In the genomic region with DNA sequence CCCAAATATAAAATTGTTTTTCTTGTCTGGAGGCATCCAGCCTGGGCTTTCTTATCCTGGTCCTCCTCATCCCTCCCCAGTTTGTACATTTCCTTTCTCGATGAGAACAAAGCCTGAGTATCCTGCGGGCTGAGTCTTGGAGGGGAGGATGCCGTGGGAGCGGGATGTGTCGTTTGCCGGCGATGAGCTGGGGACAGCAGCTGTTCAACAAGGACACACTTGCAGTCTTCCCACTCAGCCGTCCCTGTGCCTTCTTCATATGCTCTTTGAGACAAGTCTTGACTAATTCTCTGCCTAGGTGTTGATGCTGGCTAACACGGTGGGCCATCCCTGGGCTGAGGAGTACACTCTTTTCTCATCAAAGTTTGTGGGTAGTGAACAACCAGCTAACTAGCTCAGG, we compare ENCODE assay signal across 16 mouse cellular contexts. TPM values are rescaled to one million over a fixed set of nuclear protein-coding genes. Genes with fewer than 3 reads are reported as not detected.
DNase-seq lines count a peak whose midpoint lies in the region; ATAC-seq and TF ChIP-seq lines count a peak whose summit lies in the region.
"Had no signal": no experiment of that assay in that cellular context is flagged by ENCODE, and none has a peak within 500 bp of the region (broad histone marks: within the 10 kb centered on the region; RNA-seq: fewer than 3 reads in every experiment).

No protein-coding gene starts in this region.

- no peaks in the 10 kb centered on the region for H3K36me3 ChIP-seq in kidney, embryonic 16.5 days (ENCODE audit: insufficient read depth, low read length)
- no peaks in the 10 kb centered on the region for H3K36me3 ChIP-seq in liver, postnatal 0 days (replicated peaks; ENCODE audit: insufficient read depth, low read length)
- H3K36me3 ChIP-seq: hindbrain, embryonic 15.5 days; limb, embryonic 15.5 days; midbrain, embryonic 12.5 days; stomach, embryonic 15.5 days had no signal

- intact Hi-C loops in left cerebral cortex, postnatal 25 days (cut with DNase I) = loop anchor here (2.0 kb wide), 1 partner anchor 44 kb away; no protein-coding TSS in a partner anchor
- intact Hi-C loops in heart, postnatal 36 days (cut with DNase I) = no loop called here

- H3K9ac ChIP-seq in kidney, embryonic 16.5 days (replicated peaks; ENCODE audit: low read length) = no peak overlapping the region
- no peak overlapping the region for H3K9ac ChIP-seq in liver, postnatal 0 days (replicated peaks)
- H3K9ac ChIP-seq: hindbrain, embryonic 15.5 days; limb, embryonic 15.5 days; midbrain, embryonic 12.5 days; stomach, embryonic 15.5 days had no signal

- no peak for TF ChIP-seq EP300 in liver, postnatal 0 days (IDR thresholded peaks at IDR 0.05; ENCODE audit: low read depth)

- H3K4me1 ChIP-seq in kidney, embryonic 16.5 days (ENCODE audit: insufficient read depth, low read length) = peaks cover 12% of the 10 kb centered on the region
- peaks cover 24% of the 10 kb centered on the region for H3K4me1 ChIP-seq in liver, postnatal 0 days (ENCODE audit: insufficient read depth)
- H3K4me1 ChIP-seq: hindbrain, embryonic 15.5 days; limb, embryonic 15.5 days; midbrain, embryonic 12.5 days; stomach, embryonic 15.5 days had no signal

- no peak overlapping the region for H3K4me3 ChIP-seq in kidney, embryonic 16.5 days (ENCODE audit: low read length)
- no peak overlapping the region for H3K4me3 ChIP-seq in liver, postnatal 0 days (ENCODE audit: low read depth, low read length)
- H3K4me3 ChIP-seq: heart, adult 2 months; hindbrain, embryonic 15.5 days; limb, embryonic 15.5 days; midbrain, embryonic 12.5 days; stomach, embryonic 15.5 days had no signal

- DNase-seq in kidney, adult 9 months = no peak
- DNase-seq in right cerebral cortex, adult 18-20 months = peak; percentile 78
- no peak for DNase-seq in right cerebral cortex, postnatal 4 days
- peak; percentile 30 to 85 for DNase-seq in left cerebral cortex, postnatal 25 days (ENCODE audit: low spot score in 2 of 2)
- DNase-seq in liver, postnatal 0 days = peak; percentile 11
- no peak for DNase-seq in heart, postnatal 36 days
- DNase-seq: adrenal gland, postnatal 10 days; cerebellum, adult 8-10 months; heart, adult 2 months; thymus, postnatal 36 days had no signal

- ATAC-seq in kidney, embryonic 16.5 days (ENCODE audit: low FRiP score, low TSS enrichment) = peak; percentile 19; the same call in 1 of the 2 replicates
- ATAC-seq in liver, postnatal 0 days = no peak

- 37% methylated on average over 9 of the region's 9 CpGs for WGBS in kidney, embryonic 16.5 days
- 82% methylated on average over 9 of the region's 9 CpGs for WGBS in liver, postnatal 0 days (ENCODE audit: insufficient replicate concordance)

- H3K4me2 ChIP-seq in kidney, embryonic 16.5 days (replicated peaks; ENCODE audit: low read depth, low read length) = no peak overlapping the region
- H3K4me2 ChIP-seq in liver, postnatal 0 days (ENCODE audit: low read depth, low read length) = no peak overlapping the region
- H3K4me2 ChIP-seq: hindbrain, embryonic 15.5 days; limb, embryonic 15.5 days; midbrain, embryonic 12.5 days; stomach, embryonic 15.5 days had no signal

- no peak overlapping the region for H3K27ac ChIP-seq in kidney, embryonic 16.5 days (ENCODE audit: low read length)
- H3K27ac ChIP-seq in liver, postnatal 0 days (ENCODE audit: low read depth) = no peak overlapping the region
- H3K27ac ChIP-seq: heart, adult 2 months; hindbrain, embryonic 15.5 days; kidney, postnatal 0 days; limb, embryonic 15.5 days; midbrain, embryonic 12.5 days; stomach, embryonic 15.5 days had no signal

- H3K9me3 ChIP-seq in kidney, embryonic 16.5 days (ENCODE audit: low read length) = no peaks in the 10 kb centered on the region
- H3K9me3 ChIP-seq in liver, postnatal 0 days (ENCODE audit: low read length) = no peaks in the 10 kb centered on the region
- H3K9me3 ChIP-seq: hindbrain, embryonic 15.5 days; limb, embryonic 15.5 days; midbrain, embryonic 12.5 days; stomach, embryonic 15.5 days had no signal

- TF ChIP-seq CTCF in liver, postnatal 0 days (IDR thresholded peaks at IDR 0.05; ENCODE audit: low read depth) = no peak

- H3K27me3 ChIP-seq in kidney, embryonic 16.5 days (ENCODE audit: insufficient read depth, low read length) = no peaks in the 10 kb centered on the region
- H3K27me3 ChIP-seq in liver, postnatal 0 days (ENCODE audit: insufficient read depth, low read length) = no peaks in the 10 kb centered on the region
- H3K27me3 ChIP-seq: hindbrain, embryonic 15.5 days; limb, embryonic 15.5 days; midbrain, embryonic 12.5 days; stomach, embryonic 15.5 days had no signal

RNA-seq across cellular contexts. Expression of gene Lpin2, which starts 13.5 kb away (rescaled TPM):
- polyA plus RNA-seq in kidney, embryonic 16.5 days (2015; fragmentation: Nextera tagmentation; extraction: Ambion mirVana) = 65.8 and 78.4 TPM in 2 replicates
- total RNA-seq in left cerebral cortex, postnatal 25 days (2021) = 10 to 100 TPM; 81.0 to 85.1 TPM
- 34.0 and 44.5 TPM in 2 replicates for polyA plus RNA-seq in liver, postnatal 0 days (2015; fragmentation: Nextera tagmentation; extraction: Ambion mirVana)
- 1 to 10 TPM; 7.0 to 7.4 TPM for total RNA-seq in heart, postnatal 36 days (2021)

Comparison
In these comparisons a context has a peak if more than half of its experiments do, and no peak if none do; other contexts are left out.
1. DNase-seq: peak in right cerebral cortex, adult 18-20 months (single experiment), left cerebral cortex, postnatal 25 days (2 of 2) and liver, postnatal 0 days (single experiment); none in kidney, adult 9 months (single experiment), right cerebral cortex, postnatal 4 days (single experiment) and heart, postnatal 36 days (0 of 2).
2. RNA of gene Lpin2, which starts 13.5 kb away (total RNA-seq): 81.0 to 85.1 TPM in left cerebral cortex, postnatal 25 days; 7.0 to 7.4 TPM in heart, postnatal 36 days; every median in the first group is over 4 times any median in the second.